Mouse (Mus musculus): Measurements from ENCODE around the gene Agps. TPM values are rescaled to one million over a fixed set of nuclear protein-coding genes. Genes with fewer than 3 reads are reported as not detected.

Gene Agps
- polyA plus RNA-seq, 1 experiment, result 18.2 TPM

DNA sequence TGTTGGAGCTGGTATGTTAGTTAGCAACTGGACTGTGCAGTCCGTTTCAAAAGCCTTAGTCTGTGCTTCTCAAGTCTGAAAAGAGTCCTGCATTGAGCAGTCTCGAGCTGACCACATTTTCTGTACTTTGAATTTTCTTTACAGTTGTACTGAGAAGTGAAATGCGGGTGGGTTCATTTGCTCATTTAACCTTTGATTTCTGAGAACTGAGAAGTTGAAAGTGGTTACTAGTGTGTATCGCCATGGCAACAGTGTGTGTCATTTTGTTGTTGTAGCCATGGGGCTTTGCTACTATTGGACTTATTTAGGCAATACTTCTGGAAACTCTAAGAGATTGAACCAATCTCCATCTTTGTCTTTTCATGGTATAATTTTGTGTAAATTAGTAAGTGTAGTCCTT, 60.0 kb downstream of the Agps start:
- no peaks in the 10 kb centered on the region for H3K27me3 ChIP-seq (ENCODE audit: control insufficient read depth, insufficient read depth, insufficient read length)
- no peak overlapping the region for H3K4me3 ChIP-seq
- TF ChIP-seq MYOD1 (IDR thresholded peaks at IDR 0.05; ENCODE audit: control insufficient read depth in 1 of 3, insufficient read length in 2 of 3, low read depth in 2 of 3) (no peak), MAX (IDR thresholded peaks at IDR 0.05; ENCODE audit: low read depth) (no peak), POLR2AphosphoS2 (IDR thresholded peaks at IDR 0.05; ENCODE audit: insufficient read length, low read depth) (no peak), TCF12 (IDR thresholded peaks at IDR 0.05; ENCODE audit: insufficient read depth, poor library complexity, severe bottlenecking) (no peak)
- H3K4me2 ChIP-seq (ENCODE audit: low read depth), result no peak overlapping the region
- H3K36me3 ChIP-seq (ENCODE audit: control insufficient read depth, insufficient read depth), result peaks cover 9% of the 10 kb centered on the region
- peaks cover 5% of the 10 kb centered on the region for H3K79me2 ChIP-seq (ENCODE audit: control insufficient read depth, insufficient read depth)
- H3ac ChIP-seq (ENCODE audit: control insufficient read depth, insufficient read length), result no peak overlapping the region

- peaks cover 5% of the 10 kb centered on the region for H3K79me2 ChIP-seq (ENCODE audit: control insufficient read depth, insufficient read depth)
- TF ChIP-seq TCF12 (IDR thresholded peaks at IDR 0.05; ENCODE audit: insufficient read depth, poor library complexity, severe bottlenecking), result no peak
- no peak for TF ChIP-seq POLR2A (IDR thresholded peaks at IDR 0.05; ENCODE audit: insufficient read length, low read depth)
- no peak for TF ChIP-seq REST (IDR thresholded peaks at IDR 0.05; ENCODE audit: insufficient read depth, insufficient read length)
- no peak for TF ChIP-seq SRF (IDR thresholded peaks at IDR 0.05; ENCODE audit: control insufficient read depth, insufficient read length, low read depth)
- no peak for TF ChIP-seq TCF3 (IDR thresholded peaks at IDR 0.05; ENCODE audit: insufficient read length, low read depth)
- TF ChIP-seq MYOD1 (IDR thresholded peaks at IDR 0.05; ENCODE audit: control insufficient read depth in 1 of 3, insufficient read length in 2 of 3, low read depth in 2 of 3), result no peak
- TF ChIP-seq USF1 (IDR thresholded peaks at IDR 0.05; ENCODE audit: low read depth), result no peak
- no peak for TF ChIP-seq MAX (IDR thresholded peaks at IDR 0.05; ENCODE audit: low read depth)
- TF ChIP-seq E2F4 (IDR thresholded peaks at IDR 0.05; ENCODE audit: insufficient read depth), result no peak
- no peak for TF ChIP-seq POLR2AphosphoS2 (IDR thresholded peaks at IDR 0.05; ENCODE audit: insufficient read length, low read depth)
- TF ChIP-seq CEBPB (IDR thresholded peaks at IDR 0.05; ENCODE audit: insufficient read depth, poor library complexity, severe bottlenecking), result no peak
- no peak for TF ChIP-seq MYOG (IDR thresholded peaks at IDR 0.05; ENCODE audit: control insufficient read depth in 1 of 3, insufficient read depth in 1 of 3, insufficient read length in 2 of 3, low read depth in 2 of 3)
These were observed 63.7 kb downstream of the Agps start for GRCm38 (mm10) chr2:75895711-75896110.

GRCm38 (mm10) chr2:75900281-75900680, 68.3 kb downstream of the Agps start:
- H3K79me2 ChIP-seq (ENCODE audit: control insufficient read depth, insufficient read depth), result no peaks in the 10 kb centered on the region
- no peak overlapping the region for H3K4me3 ChIP-seq
- no peak overlapping the region for H3ac ChIP-seq (ENCODE audit: control insufficient read depth, insufficient read length)
- peaks cover 24% of the 10 kb centered on the region for H3K36me3 ChIP-seq (ENCODE audit: control insufficient read depth, insufficient read depth)
- no peak overlapping the region for H3K4me2 ChIP-seq (ENCODE audit: low read depth)
- no peaks in the 10 kb centered on the region for H3K27me3 ChIP-seq (ENCODE audit: control insufficient read depth, insufficient read depth, insufficient read length)
- TF ChIP-seq POLR2AphosphoS2 (IDR thresholded peaks at IDR 0.05; ENCODE audit: insufficient read length, low read depth) (no peak), TCF3 (IDR thresholded peaks at IDR 0.05; ENCODE audit: insufficient read length, low read depth) (no peak), SRF (IDR thresholded peaks at IDR 0.05; ENCODE audit: control insufficient read depth, insufficient read length, low read depth) (no peak), MYOG (IDR thresholded peaks at IDR 0.05; ENCODE audit: control insufficient read depth in 1 of 3, insufficient read depth in 1 of 3, insufficient read length in 2 of 3, low read depth in 2 of 3) (no peak), POLR2A (IDR thresholded peaks at IDR 0.05; ENCODE audit: insufficient read length, low read depth) (no peak), E2F4 (IDR thresholded peaks at IDR 0.05; ENCODE audit: insufficient read depth) (no peak), USF1 (IDR thresholded peaks at IDR 0.05; ENCODE audit: low read depth) (no peak), CEBPB (IDR thresholded peaks at IDR 0.05; ENCODE audit: insufficient read depth, poor library complexity, severe bottlenecking) (no peak), TCF12 (IDR thresholded peaks at IDR 0.05; ENCODE audit: insufficient read depth, poor library complexity, severe bottlenecking) (no peak), REST (IDR thresholded peaks at IDR 0.05; ENCODE audit: insufficient read depth, insufficient read length) (no peak), MYOD1 (IDR thresholded peaks at IDR 0.05; ENCODE audit: control insufficient read depth in 1 of 3, insufficient read length in 2 of 3, low read depth in 2 of 3) (no peak), MAX (IDR thresholded peaks at IDR 0.05; ENCODE audit: low read depth) (no peak)

More at GRCm38 (mm10) chr2:75895711-75896110, 63.7 kb downstream of the Agps start:
- no peak overlapping the region for H3K4me2 ChIP-seq (ENCODE audit: low read depth)
- no peak overlapping the region for H3ac ChIP-seq (ENCODE audit: control insufficient read depth, insufficient read length)
- H3K27me3 ChIP-seq (ENCODE audit: control insufficient read depth, insufficient read depth, insufficient read length), result no peaks in the 10 kb centered on the region
- H3K36me3 ChIP-seq (ENCODE audit: control insufficient read depth, insufficient read depth), result peaks cover 23% of the 10 kb centered on the region
- H3K4me3 ChIP-seq, result no peak overlapping the region

GRCm38 (mm10) chr2:75901869-75902268, 69.9 kb downstream of the Agps start:
- Histone ChIP-seq H3K27me3 (ENCODE audit: control insufficient read depth, insufficient read depth, insufficient read length) (no peaks in the 10 kb centered on the region), H3K4me3 (no peak overlapping the region), H3K79me2 (ENCODE audit: control insufficient read depth, insufficient read depth) (no peaks in the 10 kb centered on the region), H3K36me3 (ENCODE audit: control insufficient read depth, insufficient read depth) (peaks cover 19% of the 10 kb centered on the region), H3K4me2 (ENCODE audit: low read depth) (no peak overlapping the region), H3ac (ENCODE audit: control insufficient read depth, insufficient read length) (no peak overlapping the region)
- TF ChIP-seq TCF3 (IDR thresholded peaks at IDR 0.05; ENCODE audit: insufficient read length, low read depth) (no peak), MYOD1 (IDR thresholded peaks at IDR 0.05; ENCODE audit: control insufficient read depth in 1 of 3, insufficient read length in 2 of 3, low read depth in 2 of 3) (no peak), SRF (IDR thresholded peaks at IDR 0.05; ENCODE audit: control insufficient read depth, insufficient read length, low read depth) (no peak), MYOG (IDR thresholded peaks at IDR 0.05; ENCODE audit: control insufficient read depth in 1 of 3, insufficient read depth in 1 of 3, insufficient read length in 2 of 3, low read depth in 2 of 3) (no peak), REST (IDR thresholded peaks at IDR 0.05; ENCODE audit: insufficient read depth, insufficient read length) (no peak), CEBPB (IDR thresholded peaks at IDR 0.05; ENCODE audit: insufficient read depth, poor library complexity, severe bottlenecking) (no peak), USF1 (IDR thresholded peaks at IDR 0.05; ENCODE audit: low read depth) (no peak), POLR2A (IDR thresholded peaks at IDR 0.05; ENCODE audit: insufficient read length, low read depth) (no peak), MAX (IDR thresholded peaks at IDR 0.05; ENCODE audit: low read depth) (no peak), TCF12 (IDR thresholded peaks at IDR 0.05; ENCODE audit: insufficient read depth, poor library complexity, severe bottlenecking) (no peak), POLR2AphosphoS2 (IDR thresholded peaks at IDR 0.05; ENCODE audit: insufficient read length, low read depth) (no peak), E2F4 (IDR thresholded peaks at IDR 0.05; ENCODE audit: insufficient read depth) (no peak)

DNA sequence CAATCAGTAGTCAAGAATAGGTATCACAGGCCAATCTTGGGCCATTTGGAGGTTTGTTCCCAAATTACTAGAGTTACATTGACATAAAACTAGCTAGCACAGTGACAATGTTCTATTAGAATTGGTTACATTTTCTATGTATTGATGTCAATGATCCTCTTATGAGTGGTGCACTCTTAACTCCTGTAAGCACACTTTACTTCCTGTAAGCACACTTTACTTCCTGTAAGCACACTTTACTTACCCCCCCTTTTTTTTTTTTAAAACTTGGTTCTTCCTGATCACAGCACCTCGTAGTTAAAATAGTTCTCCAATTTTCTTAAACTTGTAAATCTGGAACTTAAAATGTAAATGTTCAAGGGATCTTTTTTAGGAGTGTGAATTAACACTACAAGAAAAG, 75.2 kb downstream of the Agps start:
- no peaks in the 10 kb centered on the region for H3K27me3 ChIP-seq (ENCODE audit: control insufficient read depth, insufficient read depth, insufficient read length)
- no peak overlapping the region for H3ac ChIP-seq (ENCODE audit: control insufficient read depth, insufficient read length)
- no peak overlapping the region for H3K4me3 ChIP-seq
- no peaks in the 10 kb centered on the region for H3K79me2 ChIP-seq (ENCODE audit: control insufficient read depth, insufficient read depth)
- TF ChIP-seq MYOG (IDR thresholded peaks at IDR 0.05; ENCODE audit: control insufficient read depth in 1 of 3, insufficient read depth in 1 of 3, insufficient read length in 2 of 3, low read depth in 2 of 3), result no peak
- no peak for TF ChIP-seq TCF3 (IDR thresholded peaks at IDR 0.05; ENCODE audit: insufficient read length, low read depth)
- TF ChIP-seq TCF12 (IDR thresholded peaks at IDR 0.05; ENCODE audit: insufficient read depth, poor library complexity, severe bottlenecking), result no peak
- TF ChIP-seq REST (IDR thresholded peaks at IDR 0.05; ENCODE audit: insufficient read depth, insufficient read length), result no peak
- no peak for TF ChIP-seq MAX (IDR thresholded peaks at IDR 0.05; ENCODE audit: low read depth)
- no peak for TF ChIP-seq SRF (IDR thresholded peaks at IDR 0.05; ENCODE audit: control insufficient read depth, insufficient read length, low read depth)
- TF ChIP-seq POLR2A (IDR thresholded peaks at IDR 0.05; ENCODE audit: insufficient read length, low read depth), result no peak
- H3K4me2 ChIP-seq (ENCODE audit: low read depth), result no peak overlapping the region
- H3K36me3 ChIP-seq (ENCODE audit: control insufficient read depth, insufficient read depth), result peaks cover 20% of the 10 kb centered on the region
